Mouse (Mus musculus) c-Kit-positive CD71-positive TER-119-positive erythroid progenitor cells, embryonic 14.5 days (primary cell): ENCODE results near the gene Rapgef3.

Source experiments
- DNase-seq: peaks from one replicate; pipeline ENCODE4 v3.0.0-alpha.2; 2013; ENCODE audit warnings: low spot score

Rapgef3 gene

GRCm38 (mm10) chr15:97793386-97794153, 25.8 kb upstream of the Rapgef3 start:
- DNase-seq, result no peak

DNA sequence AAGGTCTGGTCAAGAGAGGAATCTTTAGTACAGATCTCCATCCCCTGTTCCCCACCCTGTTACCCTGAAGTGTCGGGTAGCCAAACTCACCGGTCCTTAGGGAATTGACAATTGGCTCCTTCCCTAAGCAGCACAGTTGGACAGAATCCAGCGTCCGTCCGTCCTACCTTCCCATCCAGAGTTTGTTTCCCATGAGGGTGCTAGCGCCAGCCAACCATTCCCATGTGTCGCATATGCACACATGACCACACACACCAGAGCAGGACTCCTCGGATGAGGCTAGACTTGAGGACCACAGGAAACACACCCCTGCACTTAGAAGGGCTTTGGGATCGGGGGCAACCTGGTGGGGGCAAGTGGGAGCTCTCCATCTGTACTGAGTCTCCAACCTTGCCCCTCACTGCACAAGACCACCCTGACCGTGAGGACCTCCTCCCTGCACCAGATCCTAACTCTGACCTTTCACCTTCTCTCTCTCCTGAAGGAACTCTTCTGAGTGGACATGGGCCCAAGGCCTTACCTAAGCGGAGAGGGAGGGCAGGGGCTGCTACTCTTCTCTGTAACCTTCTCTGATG, 23.4 kb upstream of the Rapgef3 start:
- DNase-seq, result no peak

GRCm38 (mm10) chr15:97789761-97790505, 22.2 kb upstream of the Rapgef3 start:
- peak; percentile 47 for DNase-seq

DNA sequence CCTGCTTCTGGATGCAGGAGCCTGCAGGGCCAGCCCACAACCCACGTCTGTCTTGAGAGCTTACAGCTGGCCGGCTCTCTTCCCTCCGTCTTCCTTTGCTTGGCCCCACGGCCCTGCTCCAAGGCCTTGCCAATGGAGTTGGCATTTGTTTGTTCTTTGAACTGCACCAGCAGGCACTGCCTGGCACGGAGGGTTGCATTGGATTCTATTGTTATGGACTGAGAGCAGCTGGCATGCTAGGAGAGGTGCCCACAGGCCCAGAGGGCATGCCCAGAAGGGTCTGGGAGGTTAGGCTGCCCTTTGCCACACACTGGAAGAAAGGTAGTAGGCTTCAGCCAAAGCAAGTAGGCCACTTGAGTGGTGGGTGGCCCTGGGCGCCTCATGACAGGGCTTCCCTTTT, 21.0 kb upstream of the Rapgef3 start:
- DNase-seq, result no peak

- DNase-seq, result no peak
Measured at GRCm38 (mm10) chr15:97787799-97788667, 20.3 kb upstream of the Rapgef3 start.

DNA sequence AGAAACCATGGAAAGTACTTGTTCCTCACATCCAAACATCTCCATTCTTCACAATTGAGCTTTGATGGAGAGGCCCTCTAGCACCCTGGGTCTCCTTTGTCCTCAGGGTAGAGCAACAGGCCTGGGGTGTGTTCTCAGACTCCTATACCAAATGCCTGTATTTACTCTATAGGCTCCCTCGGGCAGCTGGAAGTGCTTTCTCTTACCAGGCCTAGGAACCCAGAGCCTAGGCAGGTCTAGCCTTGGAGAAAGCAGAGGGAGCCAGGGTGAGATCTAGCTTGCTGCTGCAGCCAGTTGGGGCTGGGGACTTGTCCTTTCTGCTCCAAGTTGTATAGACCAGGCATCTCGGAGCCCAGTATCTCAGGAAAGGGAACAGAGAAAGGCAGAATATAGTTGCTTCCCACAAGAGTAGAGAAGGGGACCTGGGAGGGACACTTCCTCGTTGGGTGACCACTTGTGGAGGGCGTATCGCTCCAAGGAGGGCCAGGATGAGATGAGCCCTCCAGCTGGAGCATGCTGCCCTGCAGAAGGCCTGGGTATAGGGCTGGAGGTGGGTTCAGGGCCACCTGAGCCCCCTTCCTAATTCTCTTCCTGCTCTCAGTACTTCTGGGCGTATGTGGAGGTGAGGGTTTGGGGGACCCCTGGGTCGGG, 19.5 kb upstream of the Rapgef3 start:
- DNase-seq, result no peak

DNA sequence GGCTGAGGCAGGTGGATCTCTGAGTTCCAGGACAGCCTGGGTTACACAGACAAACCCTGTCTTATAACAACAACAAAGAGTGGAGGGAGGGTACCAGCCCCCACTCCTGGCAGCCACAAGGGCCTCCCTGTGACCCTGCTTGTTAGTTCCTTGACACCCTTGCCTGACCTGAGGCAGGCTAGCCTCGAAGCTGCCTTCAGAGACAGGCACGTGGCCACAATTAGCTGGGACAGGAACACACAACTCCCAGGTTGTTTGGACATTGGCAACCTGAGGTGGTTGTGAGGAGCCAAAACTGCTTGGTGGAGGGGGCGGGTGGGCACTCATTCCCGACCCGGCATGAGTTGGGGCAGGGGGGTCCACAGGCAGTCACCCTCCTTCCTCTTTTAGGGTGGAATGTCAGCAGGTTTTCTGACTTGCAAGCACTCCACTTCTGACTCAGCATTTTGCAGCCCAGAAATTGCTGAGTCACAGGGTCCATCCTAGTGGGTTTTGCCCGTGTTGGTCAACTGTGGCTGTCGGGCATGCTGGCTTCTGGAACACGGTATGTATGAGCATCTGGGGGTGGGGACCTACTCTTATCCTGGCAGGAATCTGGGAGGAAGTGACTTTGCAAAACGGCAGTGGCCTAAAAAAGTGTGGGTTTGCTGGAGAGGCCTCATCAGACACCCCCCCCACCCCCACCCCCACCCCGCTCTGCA, 18.8 kb upstream of the Rapgef3 start:
- DNase-seq, result peak; percentile 78

- DNase-seq, result peak; percentile 80
Measured at GRCm38 (mm10) chr15:97785731-97786411, 18.1 kb upstream of the Rapgef3 start.

DNA sequence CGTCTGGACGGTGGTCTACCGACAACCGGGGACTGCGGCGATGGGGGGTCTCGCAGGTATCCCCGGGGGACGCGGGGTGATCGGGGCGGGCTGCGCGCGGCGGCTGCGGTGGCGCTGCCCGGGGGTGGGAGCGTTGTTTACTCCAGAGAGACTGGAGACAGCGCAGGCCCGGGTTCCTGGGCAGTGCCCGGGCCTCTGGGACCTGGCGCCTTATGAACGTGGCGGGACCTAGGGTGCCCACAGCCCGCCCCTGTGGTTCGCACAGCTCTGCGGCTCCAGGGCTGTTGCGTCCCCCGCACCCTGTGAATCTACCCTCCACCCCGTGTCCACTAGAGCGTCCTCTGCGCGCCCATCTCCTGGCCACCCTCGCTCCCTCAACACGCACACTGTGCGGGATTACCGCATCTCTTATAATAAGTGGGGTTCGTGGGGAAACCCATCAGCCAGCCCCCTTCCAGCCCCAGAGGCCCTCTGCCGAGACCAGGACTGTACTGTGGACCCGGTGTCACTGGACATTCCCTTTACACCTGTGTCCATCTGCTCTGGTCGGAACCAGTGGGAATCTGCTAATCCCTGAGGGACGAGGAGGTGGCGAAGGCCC, 16.9 kb upstream of the Rapgef3 start:
- DNase-seq, result peak; percentile 29

DNA sequence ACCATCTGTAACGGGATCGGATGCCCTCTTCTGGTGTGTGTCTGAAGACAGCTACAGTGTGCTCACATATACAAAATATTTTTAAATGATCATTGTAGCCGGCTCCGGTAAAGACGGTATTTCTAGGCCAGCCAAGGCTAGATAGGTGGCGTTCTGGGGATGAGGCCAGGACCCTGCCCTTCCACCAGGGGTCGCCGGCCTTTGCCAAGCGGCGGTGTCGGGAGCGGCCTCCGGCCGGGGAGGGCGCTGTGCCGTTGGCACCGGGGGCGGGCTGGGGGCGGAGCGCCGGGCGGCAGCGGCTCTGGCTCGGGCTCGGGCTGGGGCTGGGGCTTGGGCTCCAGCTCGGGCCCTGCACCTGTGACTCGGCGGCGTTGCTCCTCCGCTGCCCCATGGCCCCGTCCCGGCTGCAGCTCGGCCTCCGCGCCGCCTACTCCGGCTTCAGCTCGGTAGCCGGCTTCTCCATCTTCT, 16.4 kb upstream of the Rapgef3 start:
- peak; percentile 82 for DNase-seq

- peak; percentile 60 for DNase-seq
Measured at GRCm38 (mm10) chr15:97782749-97783105, 15.0 kb upstream of the Rapgef3 start.

GRCm38 (mm10) chr15:97781961-97782748, 14.4 kb upstream of the Rapgef3 start:
- DNase-seq, result no peak

DNA sequence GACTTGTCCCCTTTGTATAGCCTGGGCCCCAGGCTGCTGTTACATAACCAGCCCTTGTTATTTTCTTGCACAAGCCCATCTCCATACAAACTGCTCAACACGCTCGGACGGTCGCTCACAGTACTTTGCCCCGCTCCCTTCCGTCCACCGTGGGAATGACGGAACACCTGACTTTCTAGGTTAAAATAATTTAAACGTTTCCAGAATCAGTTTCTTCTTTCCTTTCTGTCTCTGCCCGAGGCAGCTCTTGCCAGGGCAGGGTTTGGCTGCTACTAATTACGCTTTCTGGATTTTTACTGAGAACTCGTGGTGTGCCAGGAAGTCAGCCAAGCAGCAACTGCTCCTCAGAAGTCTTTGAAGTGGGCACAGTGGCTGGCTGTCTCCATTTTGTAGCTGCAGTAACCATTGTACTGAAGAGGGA, 12.8 kb upstream of the Rapgef3 start:
- DNase-seq, result no peak

DNA sequence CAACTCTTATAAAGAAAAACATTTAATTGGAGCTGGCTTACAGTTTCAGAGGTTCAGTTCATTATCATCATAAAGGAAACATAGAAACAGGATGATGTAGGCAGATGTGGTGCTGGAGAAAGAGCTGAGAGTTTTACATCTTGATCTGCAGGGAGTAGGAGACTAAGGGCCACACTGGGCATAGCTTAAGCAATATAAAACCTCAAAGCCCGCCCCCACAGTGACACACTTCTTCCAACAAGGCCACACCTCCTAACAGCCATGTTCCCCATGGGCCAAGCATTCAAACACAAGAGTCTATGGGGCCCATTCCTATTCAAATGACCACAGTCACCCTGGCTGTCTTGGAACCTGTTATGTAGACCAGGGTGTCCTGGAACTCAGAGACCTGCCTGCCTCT, 11.8 kb upstream of the Rapgef3 start:
- DNase-seq, result no peak

GRCm38 (mm10) chr15:97778311-97779098, 10.7 kb upstream of the Rapgef3 start, which contains the start of gene Slc48a1:
Gene Slc48a1 (plus strand): TSS chr15:97778520.
- DNase-seq, result no peak

GRCm38 (mm10) chr15:97776919-97777318, 9.1 kb upstream of the Rapgef3 start:
- DNase-seq, result no peak

GRCm38 (mm10) chr15:97776514-97776913, 8.7 kb upstream of the Rapgef3 start:
- peak; percentile 38 for DNase-seq

- no peak for DNase-seq
Measured at GRCm38 (mm10) chr15:97773961-97774370, 6.2 kb upstream of the Rapgef3 start.
